ENCODE assay signal across 8 mouse cellular contexts in the genomic region with DNA sequence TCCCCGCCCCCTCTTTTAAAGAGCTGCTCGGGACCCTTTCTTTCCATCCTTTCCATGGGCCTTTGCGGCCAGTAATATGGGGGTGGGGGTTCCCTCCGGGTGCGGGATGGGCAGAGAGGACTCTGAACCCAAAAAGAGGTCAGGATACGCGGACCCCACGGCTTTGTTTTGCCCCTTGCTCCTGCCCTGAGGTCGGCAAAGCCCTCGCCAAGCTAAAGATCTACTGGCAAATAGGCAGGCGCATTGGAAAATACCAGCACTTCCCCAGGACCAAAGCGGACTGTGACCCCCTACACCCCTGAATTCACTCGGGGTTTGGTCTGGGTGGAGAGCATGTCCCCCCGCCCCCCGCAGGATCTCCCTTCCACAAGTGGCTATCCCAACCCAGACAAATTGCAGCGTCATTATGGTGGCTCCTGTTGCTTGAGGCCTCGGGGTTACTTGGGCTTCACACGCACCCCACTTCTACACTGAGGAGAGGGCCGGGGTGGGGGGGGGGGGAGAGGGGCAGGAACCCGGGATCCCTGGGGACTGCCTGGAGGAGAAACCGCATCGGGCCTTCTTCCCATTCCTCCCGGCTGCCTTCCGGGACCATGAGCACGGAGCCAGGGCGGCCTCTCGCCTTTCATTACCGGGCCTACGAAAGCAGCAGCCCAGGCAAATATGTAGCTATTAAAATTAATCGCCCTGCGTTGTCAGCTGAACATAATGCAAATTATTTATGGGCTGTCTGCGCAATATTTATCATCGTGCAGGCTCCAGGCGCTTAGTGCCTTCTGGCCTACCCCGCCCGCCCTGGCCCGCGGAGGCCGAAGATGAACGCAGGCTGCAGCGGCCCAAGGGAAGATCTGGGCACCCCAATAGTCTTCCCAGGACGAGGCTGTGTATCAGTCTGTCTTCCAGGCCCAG. TPM values are rescaled to one million over a fixed set of nuclear protein-coding genes. Genes with fewer than 3 reads are reported as not detected.
DNase-seq lines count a peak whose midpoint lies in the region; ATAC-seq lines count a peak whose summit lies in the region.

No protein-coding gene starts in this region.

- H3K27me3 ChIP-seq in limb, embryonic 15.5 days: peaks cover 74% of the 10 kb centered on the region
- 0 out of 2 replicates have a peak, but pooled peaks cover 2% of the 10 kb centered on the region for H3K27me3 ChIP-seq in stomach, embryonic 14.5 days (ENCODE audit: control insufficient read depth, insufficient read depth, low read length)

- peak overlapping the region; percentile 30 for H3K4me3 ChIP-seq in limb, embryonic 15.5 days
- H3K4me3 ChIP-seq in stomach, embryonic 14.5 days (ENCODE audit: low read depth, low read length): peak overlapping the region; percentile 17

- H3K9me3 ChIP-seq in limb, embryonic 15.5 days: no peaks in the 10 kb centered on the region
- no peaks in the 10 kb centered on the region for H3K9me3 ChIP-seq in stomach, embryonic 14.5 days (ENCODE audit: control insufficient read depth, low read depth, low read length)

- H3K4me2 ChIP-seq in limb, embryonic 15.5 days: peak overlapping the region; percentile 46
- H3K4me2 ChIP-seq in stomach, embryonic 14.5 days (replicated peaks; ENCODE audit: low read depth, low read length): peak overlapping the region; percentile 42

- peaks cover 45% of the 10 kb centered on the region for H3K4me1 ChIP-seq in limb, embryonic 15.5 days
- H3K4me1 ChIP-seq in stomach, embryonic 14.5 days (ENCODE audit: control insufficient read depth, insufficient read depth, low read length): peaks cover 12% of the 10 kb centered on the region; the same call in 1 of the 2 replicates

- no peak overlapping the region for H3K9ac ChIP-seq in limb, embryonic 15.5 days
- no peak overlapping the region for H3K9ac ChIP-seq in stomach, embryonic 14.5 days (replicated peaks; ENCODE audit: low read depth, low read length)

- peak; percentile 6 to 19 for DNase-seq in cerebellum, postnatal 10 days
- peak; percentile 55 for DNase-seq in retina, postnatal 1 day
- DNase-seq in retina, embryonic 14.5 days (ENCODE audit: low spot score): no peak
- no peak for DNase-seq in cerebellum, adult 11 months
- no peak for DNase-seq in left cerebral cortex, postnatal 14 days (ENCODE audit: low spot score in 2 of 2)

- intact Hi-C loops in left cerebral cortex, postnatal 14 days (cut with DNase I): loop anchor here (10.0 kb wide), 2 partner anchors 147 to 487 kb away; no protein-coding TSS in a partner anchor

- no peaks in the 10 kb centered on the region for H3K36me3 ChIP-seq in limb, embryonic 15.5 days
- H3K36me3 ChIP-seq in stomach, embryonic 14.5 days (ENCODE audit: control insufficient read depth, insufficient read depth, low read length): no peaks in the 10 kb centered on the region

- ATAC-seq in cerebellum, adult (ENCODE audit: insufficient number of reproducible peaks, low FRiP score, low TSS enrichment): no peak
- ATAC-seq in limb, embryonic 15.5 days (ENCODE audit: insufficient number of reproducible peaks, low FRiP score, low TSS enrichment, low read depth): no peak
- no peak for ATAC-seq in stomach, embryonic 14.5 days (ENCODE audit: insufficient number of reproducible peaks, insufficient read depth, low FRiP score, low read depth)

- 16% methylated on average over 39 of the region's 42 CpGs for WGBS in limb, embryonic 15.5 days
- 24% methylated on average over 40 of the region's 42 CpGs for WGBS in stomach, embryonic 14.5 days

- no peak overlapping the region for H3K27ac ChIP-seq in limb, embryonic 15.5 days
- no peak overlapping the region for H3K27ac ChIP-seq in stomach, embryonic 14.5 days (ENCODE audit: low read length)

RNA-seq across cellular contexts. Expression of gene Bcor, which starts 7.9 kb away (rescaled TPM):
- 12.5 and 12.8 TPM in 2 replicates for polyA plus RNA-seq in limb, embryonic 15.5 days (2015; fragmentation: Nextera tagmentation; extraction: Ambion mirVana)
- polyA plus RNA-seq in stomach, embryonic 14.5 days (2014; fragmentation: Nextera tagmentation; extraction: Ambion mirVana): 20.6 and 21.2 TPM in 2 replicates
- 10 to 100 TPM; 27.1 to 27.4 TPM for total RNA-seq in left cerebral cortex, postnatal 14 days (2021)

Comparison
In these comparisons a context has a peak if more than half of its experiments do, and no peak if none do; other contexts are left out.
1. DNase-seq: peak in cerebellum, postnatal 10 days (2 of 2) and retina, postnatal 1 day (single experiment); none in retina, embryonic 14.5 days (single experiment), cerebellum, adult 11 months (single experiment) and left cerebral cortex, postnatal 14 days (0 of 2).